Mouse (Mus musculus): Measurements from ENCODE around the gene Fbxw5.
"Not testable (repeated sequence)": the region's sequence is repeated elsewhere in the genome, so short reads cannot be mapped to it uniquely, and the experiment has no call there.

The Fbxw5 gene

GRCm38 (mm10) chr2:25509912-25510311 lies 9.4 kb downstream of the Fbxw5 start:
- peak; percentile 46 for DNase-seq (ENCODE audit: low read depth, low spot score)

GRCm38 (mm10) chr2:25526510-25527302 lies 26.2 kb downstream of the Fbxw5 start:
- DNase-seq (ENCODE audit: low read depth, low spot score): no peak

DNA sequence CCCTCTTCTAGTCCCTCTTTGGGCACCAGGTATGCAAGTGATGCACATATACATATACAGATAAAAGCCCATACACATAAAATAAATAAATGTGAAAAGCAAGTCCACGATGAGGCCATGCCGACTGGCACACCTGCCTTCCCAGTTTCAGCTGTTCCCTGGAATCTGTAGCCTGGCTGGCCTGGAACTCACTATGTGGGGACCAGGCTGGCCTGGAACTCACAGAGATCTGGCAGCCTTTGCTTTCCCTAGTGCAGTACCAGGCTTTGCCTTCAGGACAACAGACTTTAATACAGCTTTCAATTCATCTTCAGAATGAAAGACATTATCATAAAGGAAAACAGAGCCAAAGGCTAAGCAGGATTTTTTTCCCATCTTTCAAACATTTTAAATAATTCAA lies 33.2 kb downstream of the Fbxw5 start:
- DNase-seq (ENCODE audit: low read depth, low spot score): peak; percentile 79

GRCm38 (mm10) chr2:25534178-25534865 lies 33.8 kb downstream of the Fbxw5 start:
- DNase-seq (ENCODE audit: low read depth, low spot score): peak; percentile 99

DNA sequence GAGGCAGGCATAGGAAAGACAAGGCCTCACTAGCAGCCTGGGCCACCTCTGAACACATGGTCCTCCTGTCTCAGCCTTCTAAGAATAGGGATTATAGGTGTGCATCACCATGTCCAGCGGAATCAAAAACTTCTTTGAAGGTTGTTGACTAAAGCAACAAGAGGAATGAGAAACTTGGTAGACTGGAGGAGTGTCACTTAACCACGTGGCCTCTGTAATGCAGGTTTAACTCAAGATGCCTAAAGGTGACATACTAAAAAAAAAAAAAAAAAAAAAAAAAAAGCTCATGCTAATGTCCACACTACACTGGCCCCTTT lies 34.3 kb downstream of the Fbxw5 start:
- no peak for DNase-seq (ENCODE audit: low read depth, low spot score)

- DNase-seq (ENCODE audit: low read depth, low spot score): no peak
Measured at GRCm38 (mm10) chr2:25536531-25536930, 36.0 kb downstream of the Fbxw5 start.

DNA sequence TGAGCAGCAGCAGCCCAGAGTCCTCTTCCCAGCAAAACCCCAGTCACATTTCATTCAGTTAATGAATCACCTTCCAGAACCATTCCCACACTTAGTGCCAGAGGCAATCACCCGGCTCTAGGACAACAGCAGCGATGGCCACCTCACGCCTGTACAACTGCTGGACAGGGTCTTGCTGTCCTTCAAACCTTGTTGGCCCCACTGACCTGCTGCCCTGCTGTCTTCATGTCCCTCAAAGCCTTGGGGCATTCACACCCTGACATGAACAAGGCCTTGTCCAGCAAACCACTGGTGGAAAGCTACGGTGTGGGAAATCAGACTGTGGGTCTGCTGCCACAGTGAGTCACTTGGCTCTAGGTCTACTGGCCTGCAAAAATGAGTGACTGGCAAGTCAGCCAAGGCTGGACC lies 40.0 kb downstream of the Fbxw5 start:
- peak; percentile 79 for DNase-seq (ENCODE audit: low read depth, low spot score)

GRCm38 (mm10) chr2:25541644-25542367 lies 41.3 kb downstream of the Fbxw5 start:
- DNase-seq (ENCODE audit: low read depth, low spot score): no peak

GRCm38 (mm10) chr2:25545996-25546810 lies 45.7 kb downstream of the Fbxw5 start:
- DNase-seq (ENCODE audit: low read depth, low spot score): no peak

- DNase-seq (ENCODE audit: low read depth, low spot score): peak; percentile 98
Measured at GRCm38 (mm10) chr2:25546811-25547491, 46.4 kb downstream of the Fbxw5 start, which contains the start of gene Traf2. TSS of gene Traf2 (minus strand) at chr2:25546940.

- DNase-seq (ENCODE audit: low read depth, low spot score): peak; percentile 81
Measured at GRCm38 (mm10) chr2:25549021-25549991, 48.8 kb downstream of the Fbxw5 start.

GRCm38 (mm10) chr2:25551186-25551585 lies 50.6 kb downstream of the Fbxw5 start:
- DNase-seq (ENCODE audit: low read depth, low spot score): peak; percentile 79

DNA sequence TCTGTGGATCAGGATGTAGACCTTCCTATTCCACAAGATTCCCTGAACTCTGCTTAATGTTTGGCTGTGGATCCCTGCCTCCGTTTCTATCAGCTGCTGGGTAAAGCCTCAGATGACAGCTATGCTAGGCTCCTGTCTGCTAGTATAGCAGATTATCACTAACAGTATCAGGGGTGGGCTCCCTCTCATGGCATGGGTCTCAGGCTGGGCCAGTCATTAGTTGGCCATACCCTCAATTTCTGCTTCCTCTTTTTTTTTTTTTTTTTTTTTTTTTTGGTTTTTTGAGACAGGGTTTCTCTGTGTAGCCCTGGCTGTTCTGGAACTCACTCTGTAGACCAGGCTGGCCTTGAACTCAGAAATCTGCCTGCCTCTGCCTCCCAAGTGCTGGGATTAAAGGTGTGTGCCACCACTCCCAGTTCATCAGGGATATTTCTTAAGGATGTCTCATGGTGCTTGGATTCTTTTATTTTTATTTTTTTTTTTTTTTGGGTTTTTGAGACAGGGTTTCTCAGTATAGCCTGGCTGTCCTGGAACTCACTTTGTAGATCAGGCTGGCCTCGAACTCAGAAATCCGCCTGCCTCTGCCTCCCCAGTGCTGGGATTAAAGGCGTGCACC lies 52.7 kb downstream of the Fbxw5 start:
- DNase-seq (ENCODE audit: low read depth, low spot score): not testable (repeated sequence)

All from 3T3-L1 (cell line).